In the genomic region with DNA sequence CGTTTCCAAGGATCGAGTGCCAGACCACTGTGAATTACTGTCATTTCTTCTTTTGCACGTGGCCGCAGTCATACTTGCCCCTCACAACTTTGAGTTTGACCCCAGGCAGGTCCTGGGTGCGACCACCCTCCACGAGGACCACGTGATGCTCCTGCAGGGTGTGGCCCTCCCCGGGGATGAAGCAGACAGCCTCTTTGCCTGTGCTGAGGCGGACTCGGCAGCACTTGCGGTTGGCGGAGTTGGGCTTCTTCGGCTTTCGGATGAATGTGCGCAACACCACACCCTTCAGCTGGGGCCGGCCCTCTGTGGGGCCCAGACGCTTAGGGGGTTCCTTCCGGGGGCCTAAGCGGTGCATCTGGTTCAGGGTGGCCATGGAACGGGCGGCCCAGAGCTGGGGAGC, we compare ENCODE assay signal across 35 mouse cellular contexts. TPM values are rescaled to one million over a fixed set of nuclear protein-coding genes. Genes with fewer than 3 reads are reported as not detected.
DNase-seq lines count a peak whose midpoint lies in the region; ATAC-seq and TF ChIP-seq lines count a peak whose summit lies in the region.
"Had no signal": no experiment of that assay in that cellular context is flagged by ENCODE, and none has a peak within 500 bp of the region (broad histone marks: within the 10 kb centered on the region; RNA-seq: fewer than 3 reads in every experiment).

No protein-coding gene starts in this region.

- peaks cover 37% of the 10 kb centered on the region for H3K36me3 ChIP-seq in liver, embryonic 13.5 days
- H3K36me3 ChIP-seq in liver, embryonic 12.5 days: peaks cover 46% of the 10 kb centered on the region
- H3K36me3 ChIP-seq in ES-Bruce4 (ENCODE audit: control insufficient read depth, insufficient read depth, low read length, poor library complexity, severe bottlenecking) (no peaks in the 10 kb centered on the region), ES-E14 (ENCODE audit: control insufficient read depth, insufficient read depth, low read length, poor library complexity, severe bottlenecking) (peaks cover 16% of the 10 kb centered on the region)
- peaks cover 44% of the 10 kb centered on the region for H3K36me3 ChIP-seq in embryonic facial prominence, embryonic 12.5 days

- ATAC-seq in liver, embryonic 13.5 days (ENCODE audit: low read depth): no peak
- no peak for ATAC-seq in liver, embryonic 12.5 days
- no peak for ATAC-seq in embryonic facial prominence, embryonic 12.5 days (ENCODE audit: insufficient number of reproducible peaks, insufficient read depth, low FRiP score, low TSS enrichment)
- ATAC-seq: forebrain, embryonic 16.5 days; hindbrain, postnatal 0 days; intestine, embryonic 15.5 days had no signal

- intact Hi-C loops in left cerebral cortex, postnatal 14 days (cut with DNase I): no loop called here

- no peak for TF ChIP-seq POLR2A in ES-Bruce4 (IDR thresholded peaks at IDR 0.05; ENCODE audit: insufficient read depth, low read length)

- no peak overlapping the region for H3K4me2 ChIP-seq in liver, embryonic 13.5 days
- H3K4me2 ChIP-seq in liver, embryonic 12.5 days: no peak overlapping the region
- H3K4me2 ChIP-seq in embryonic facial prominence, embryonic 12.5 days (replicated peaks): no peak overlapping the region
- H3K4me2 ChIP-seq: heart, embryonic 13.5 days; hindbrain, embryonic 12.5 days; intestine, embryonic 15.5 days; limb, embryonic 15.5 days; liver, embryonic 15.5 days; lung, embryonic 14.5 days had no signal

- peaks cover 27% of the 10 kb centered on the region for H3K4me1 ChIP-seq in liver, embryonic 13.5 days (replicated peaks)
- H3K4me1 ChIP-seq in liver, embryonic 12.5 days: peaks cover 31% of the 10 kb centered on the region
- peaks cover 2% of the 10 kb centered on the region for H3K4me1 ChIP-seq in ES-Bruce4 (ENCODE audit: control insufficient read depth, insufficient read depth, low read length)
- H3K4me1 ChIP-seq in ES-E14 (ENCODE audit: control insufficient read depth in 2 of 2, insufficient read depth in 2 of 2, low read length in 2 of 2, poor library complexity in 1 of 2): peaks cover 6 to 8% of the 10 kb centered on the region in 2 experiments; a peak in 2 of 4 replicates
- peaks cover 8% of the 10 kb centered on the region for H3K4me1 ChIP-seq in embryonic facial prominence, embryonic 12.5 days

- no peak for DNase-seq in liver, embryonic 13.5 days
- DNase-seq in ES-E14 (ENCODE audit: low read depth, low spot score): no peak
- no peak for DNase-seq in gastrocnemius, postnatal 25 days
- no peak for DNase-seq in left cerebral cortex, postnatal 14 days (ENCODE audit: low spot score in 2 of 2)
- DNase-seq: adrenal gland, adult 8-10 months; B cell, adult 2 months; cerebellum, adult 8-10 months; gastrocnemius, adult 2 months; heart, postnatal 10 days; kidney, adult 2 months; kidney, postnatal 10 days; layer of hippocampus, postnatal 36 days; lung, embryonic 14.5 days; lung, postnatal 14 days; right cerebral cortex, postnatal 14 days; thymus, postnatal 14 days had no signal

- WGBS in liver, embryonic 13.5 days (ENCODE audit: insufficient replicate concordance): 90% methylated on average over 21 of the region's 21 CpGs
- 87% methylated on average over 21 of the region's 21 CpGs for WGBS in liver, embryonic 12.5 days (ENCODE audit: insufficient replicate concordance)
- 97% methylated on average over 21 of the region's 21 CpGs for WGBS in embryonic facial prominence, embryonic 12.5 days

- H3K27ac ChIP-seq in liver, embryonic 13.5 days: no peak overlapping the region
- H3K27ac ChIP-seq in liver, embryonic 12.5 days: no peak overlapping the region
- H3K27ac ChIP-seq in ES-Bruce4 (ENCODE audit: insufficient read depth, low read length) (peak overlapping the region; percentile 40), ES-E14 (ENCODE audit: insufficient read depth, low read depth, low read length, poor library complexity, severe bottlenecking) (peak overlapping the region; percentile 4; the same call in 1 of the 2 replicates)
- H3K27ac ChIP-seq in embryonic facial prominence, embryonic 12.5 days: no peak overlapping the region
- H3K27ac ChIP-seq: gastrocnemius, adult 2 months; heart, embryonic 13.5 days; hindbrain, embryonic 12.5 days; hindbrain, postnatal 0 days; intestine, embryonic 15.5 days; limb, embryonic 10.5 days; limb, embryonic 15.5 days; liver, embryonic 15.5 days had no signal

- H3K9ac ChIP-seq in liver, embryonic 13.5 days: peak overlapping the region; percentile 10; the same call in 1 of the 2 replicates
- no peak overlapping the region for H3K9ac ChIP-seq in liver, embryonic 12.5 days
- peak overlapping the region; percentile 30 for H3K9ac ChIP-seq in ES-Bruce4 (ENCODE audit: low read depth, poor library complexity, severe bottlenecking)
- peak overlapping the region; percentile 47; the same call in 1 of the 2 replicates for H3K9ac ChIP-seq in ES-E14 (ENCODE audit: insufficient read depth, low read depth, low read length, poor library complexity, severe bottlenecking)
- H3K9ac ChIP-seq in embryonic facial prominence, embryonic 12.5 days: peak overlapping the region; percentile 33
- H3K9ac ChIP-seq: heart, embryonic 13.5 days; hindbrain, embryonic 12.5 days; intestine, embryonic 15.5 days; limb, embryonic 15.5 days; liver, embryonic 15.5 days; lung, embryonic 14.5 days had no signal

- H3K9me3 ChIP-seq in liver, embryonic 13.5 days (replicated peaks): no peaks in the 10 kb centered on the region
- H3K9me3 ChIP-seq in liver, embryonic 12.5 days (replicated peaks): no peaks in the 10 kb centered on the region
- H3K9me3 ChIP-seq in ES-Bruce4 (replicated peaks; ENCODE audit: control insufficient read depth, insufficient read depth, low read length, poor library complexity, severe bottlenecking) (no peaks in the 10 kb centered on the region), ES-E14 (ENCODE audit: control insufficient read depth, insufficient read depth, low read depth, low read length) (no peaks in the 10 kb centered on the region)
- H3K9me3 ChIP-seq in embryonic facial prominence, embryonic 12.5 days: no peaks in the 10 kb centered on the region
- H3K9me3 ChIP-seq: heart, embryonic 13.5 days; hindbrain, embryonic 12.5 days; intestine, embryonic 15.5 days; limb, embryonic 10.5 days; limb, embryonic 15.5 days; liver, embryonic 15.5 days had no signal

- in situ Hi-C loops in ES-E14 (cut with MboI; ENCODE audit: low sequenced_read_pairs in 2 of 2, unreplicated experiment in 2 of 2): no loop called here

- TF ChIP-seq CTCF in ES-Bruce4 (IDR thresholded peaks at IDR 0.05; ENCODE audit: low read depth, low read length): no peak

- H3K27me3 ChIP-seq in liver, embryonic 13.5 days: no peaks in the 10 kb centered on the region
- no peaks in the 10 kb centered on the region for H3K27me3 ChIP-seq in liver, embryonic 12.5 days (replicated peaks)
- no peaks in the 10 kb centered on the region for H3K27me3 ChIP-seq in ES-Bruce4 (ENCODE audit: control insufficient read depth, insufficient read depth, low read length, poor library complexity, severe bottlenecking)
- no peaks in the 10 kb centered on the region for H3K27me3 ChIP-seq in embryonic facial prominence, embryonic 12.5 days
- H3K27me3 ChIP-seq: heart, embryonic 13.5 days; hindbrain, embryonic 12.5 days; intestine, embryonic 15.5 days; limb, embryonic 15.5 days; liver, embryonic 15.5 days had no signal

- H3K4me3 ChIP-seq in liver, embryonic 13.5 days (replicated peaks): no peak overlapping the region
- H3K4me3 ChIP-seq in liver, embryonic 12.5 days: no peak overlapping the region
- H3K4me3 ChIP-seq in ES-Bruce4 (ENCODE audit: low read depth, low read length): peak overlapping the region; percentile 22
- H3K4me3 ChIP-seq in ES-E14 (ENCODE audit: insufficient read depth in 1 of 2, low read depth in 1 of 2, low read length in 2 of 2, poor library complexity in 1 of 2, severe bottlenecking in 1 of 2): peak overlapping the region; percentile 1 to 40
- 0 out of 2 replicates have a peak overlapping the region, but pooled peaks have one; percentile 7 for H3K4me3 ChIP-seq in embryonic facial prominence, embryonic 12.5 days
- H3K4me3 ChIP-seq: gastrocnemius, adult 2 months; heart, embryonic 13.5 days; hindbrain, embryonic 12.5 days; intestine, embryonic 15.5 days; limb, embryonic 10.5 days; limb, embryonic 15.5 days; liver, embryonic 15.5 days had no signal

- peak; percentile 51; the same call in 1 of the 2 replicates for TF ChIP-seq EP300 in ES-Bruce4 (IDR thresholded peaks at IDR 0.05; ENCODE audit: insufficient read depth, low read depth, low read length)

RNA-seq across cellular contexts. Expression of gene Mrps12, which starts 1.8 kb away (rescaled TPM):
- 106 and 112 TPM in 2 replicates for polyA plus RNA-seq in liver, embryonic 13.5 days (2015; fragmentation: Nextera tagmentation; extraction: Ambion mirVana)
- 122 and 123 TPM in 2 replicates for polyA plus RNA-seq in liver, embryonic 12.5 days (2016; fragmentation: Nextera tagmentation; extraction: Ambion mirVana)
- polyA plus RNA-seq in ES-Bruce4 (2011; ENCODE audit: insufficient read depth, insufficient read length, low read depth, missing spikeins): 53.5 and 60.9 TPM in 2 replicates
- total RNA-seq in ES-E14 (2012; rRNA removed): 102 and 105 TPM in 2 replicates
- polyA plus RNA-seq in embryonic facial prominence, embryonic 12.5 days (2016; fragmentation: Nextera tagmentation; extraction: Ambion mirVana): 135 and 138 TPM in 2 replicates
- total RNA-seq in gastrocnemius, postnatal 25 days (2021): 10 to 100 TPM; 35.2 to 46.5 TPM
- 10 to 100 TPM; 60.4 to 66.5 TPM for total RNA-seq in left cerebral cortex, postnatal 14 days (2021)

RNA-seq across cellular contexts. Expression of gene Sars2, which starts 2.0 kb away (rescaled TPM):
- 16.3 and 17.0 TPM in 2 replicates for polyA plus RNA-seq in liver, embryonic 13.5 days (2015; fragmentation: Nextera tagmentation; extraction: Ambion mirVana)
- 20.4 and 22.3 TPM in 2 replicates for polyA plus RNA-seq in liver, embryonic 12.5 days (2016; fragmentation: Nextera tagmentation; extraction: Ambion mirVana)
- polyA plus RNA-seq in ES-Bruce4 (2011; ENCODE audit: insufficient read depth, insufficient read length, low read depth, missing spikeins): 22.4 and 22.5 TPM in 2 replicates
- 25.2 and 27.9 TPM in 2 replicates for total RNA-seq in ES-E14 (2012; rRNA removed)
- polyA plus RNA-seq in embryonic facial prominence, embryonic 12.5 days (2016; fragmentation: Nextera tagmentation; extraction: Ambion mirVana): 29.8 and 32.0 TPM in 2 replicates
- 10 to 100 TPM; 13.5 to 15.6 TPM for total RNA-seq in gastrocnemius, postnatal 25 days (2021)
- 10 to 100 TPM; 13.0 to 17.9 TPM for total RNA-seq in left cerebral cortex, postnatal 14 days (2021)

RNA-seq across cellular contexts. Expression of gene Ccer2, which starts 16.1 kb away (rescaled TPM):
- polyA plus RNA-seq in liver, embryonic 13.5 days (2015; fragmentation: Nextera tagmentation; extraction: Ambion mirVana): not detected in 2 replicates
- polyA plus RNA-seq in liver, embryonic 12.5 days (2016; fragmentation: Nextera tagmentation; extraction: Ambion mirVana): not detected in 2 replicates
- polyA plus RNA-seq in ES-Bruce4 (2011; ENCODE audit: insufficient read depth, insufficient read length, low read depth, missing spikeins): not detected in 2 replicates
- not detected in 2 replicates for total RNA-seq in ES-E14 (2012; rRNA removed)
- polyA plus RNA-seq in embryonic facial prominence, embryonic 12.5 days (2016; fragmentation: Nextera tagmentation; extraction: Ambion mirVana): 5.0 and 6.5 TPM in 2 replicates
- total RNA-seq in gastrocnemius, postnatal 25 days (2021): not detected
- 1 to 10 TPM; 1.3 TPM for total RNA-seq in left cerebral cortex, postnatal 14 days (2021)
- total RNA-seq: adrenal gland, adult 8-10 months; adrenal gland, postnatal 4 days; common myeloid progenitor, adult 5-6 weeks; gastrocnemius, adult 2 months; heart, adult 8-10 months; heart, postnatal 10 days; hindbrain, postnatal 0 days had no signal
- polyA plus RNA-seq: forebrain, embryonic 16.5 days; gonadal fat pad, adult 2 months; heart, embryonic 13.5 days; intestine, embryonic 15.5 days; kidney, adult 2 months; large intestine, adult 2 months; limb, embryonic 10.5 days; liver, embryonic 15.5 days; lung, embryonic 14.5 days; small intestine, adult 2 months; stomach, embryonic 14.5 days; urinary bladder, adult 2 months had no signal

RNA-seq across cellular contexts. Expression of gene Fbxo17, which starts 23.2 kb away (rescaled TPM):
- polyA plus RNA-seq in liver, embryonic 13.5 days (2015; fragmentation: Nextera tagmentation; extraction: Ambion mirVana): 1.4 and 1.8 TPM in 2 replicates
- 1.7 and 1.9 TPM in 2 replicates for polyA plus RNA-seq in liver, embryonic 12.5 days (2016; fragmentation: Nextera tagmentation; extraction: Ambion mirVana)
- polyA plus RNA-seq in ES-Bruce4 (2011; ENCODE audit: insufficient read depth, insufficient read length, low read depth, missing spikeins): 6.7 and 7.0 TPM in 2 replicates
- 5.9 and 6.6 TPM in 2 replicates for total RNA-seq in ES-E14 (2012; rRNA removed)
- 15.9 and 19.7 TPM in 2 replicates for polyA plus RNA-seq in embryonic facial prominence, embryonic 12.5 days (2016; fragmentation: Nextera tagmentation; extraction: Ambion mirVana)
- 1 to 10 TPM; 5.7 to 6.0 TPM for total RNA-seq in gastrocnemius, postnatal 25 days (2021)
- total RNA-seq in left cerebral cortex, postnatal 14 days (2021): under 1 TPM; 0.88 to 0.93 TPM

RNA-seq across cellular contexts. Expression of gene Sirt2, which starts 26.7 kb away (rescaled TPM):
- 25.1 and 28.4 TPM in 2 replicates for polyA plus RNA-seq in liver, embryonic 13.5 days (2015; fragmentation: Nextera tagmentation; extraction: Ambion mirVana)
- 28.5 and 29.0 TPM in 2 replicates for polyA plus RNA-seq in liver, embryonic 12.5 days (2016; fragmentation: Nextera tagmentation; extraction: Ambion mirVana)
- polyA plus RNA-seq in ES-Bruce4 (2011; ENCODE audit: insufficient read depth, insufficient read length, low read depth, missing spikeins): 28.1 and 30.5 TPM in 2 replicates
- 11.7 and 14.8 TPM in 2 replicates for total RNA-seq in ES-E14 (2012; rRNA removed)
- 76.1 and 76.7 TPM in 2 replicates for polyA plus RNA-seq in embryonic facial prominence, embryonic 12.5 days (2016; fragmentation: Nextera tagmentation; extraction: Ambion mirVana)
- 10 to 100 TPM; 81.6 to 82.3 TPM for total RNA-seq in gastrocnemius, postnatal 25 days (2021)
- total RNA-seq in left cerebral cortex, postnatal 14 days (2021): 100 to 1,000 TPM; 189 to 230 TPM

Comparison
In these comparisons a context has a peak if more than half of its experiments do, and no peak if none do; other contexts are left out.
1. H3K27ac ChIP-seq: peak in ES-Bruce4 (single experiment) and ES-E14 (single experiment); none in liver, embryonic 13.5 days (single experiment), liver, embryonic 12.5 days (single experiment) and embryonic facial prominence, embryonic 12.5 days (single experiment).
2. H3K4me3 ChIP-seq: peak in ES-Bruce4 (single experiment), ES-E14 (2 of 2) and embryonic facial prominence, embryonic 12.5 days (single experiment); none in liver, embryonic 13.5 days (single experiment) and liver, embryonic 12.5 days (single experiment).